Mouse (Mus musculus) thymus, adult 2 months (tissue): ENCODE results near the gene Casc4. TPM values are rescaled to one million over a fixed set of nuclear protein-coding genes. Genes with fewer than 3 reads are reported as not detected.

Source experiments
- DNase-seq: peaks from one replicate; pipeline ENCODE4 v3.0.0; 2021
- H3K27ac ChIP-seq: fragments of 200-500 bp; 2 replicates; pipeline ENCODE4 v1.5.1; 2012; ENCODE audit warnings: low read length, control low read depth; ENCODE audit not compliant: control insufficient read depth, insufficient read depth
- H3K27me3 ChIP-seq: fragments of 200-500 bp; 2 replicates; pipeline ENCODE4 v1.6.1; 2012; ENCODE audit warnings: mild to moderate bottlenecking, low read length, moderate library complexity, mixed read lengths; ENCODE audit not compliant: control insufficient read depth, insufficient read depth
- H3K36me3 ChIP-seq: fragments of 200-500 bp; 2 replicates; pipeline ENCODE4 v1.6.1; 2012; ENCODE audit warnings: mild to moderate bottlenecking, low read length, moderate library complexity; ENCODE audit not compliant: control insufficient read depth, insufficient read depth
- H3K4me1 ChIP-seq: fragments of 200-500 bp; replicated peaks from 2 replicates; pipeline ENCODE4 v1.6.1; 2012; ENCODE audit warnings: low read length; ENCODE audit not compliant: control insufficient read depth, insufficient read depth
- H3K4me3 ChIP-seq: fragments of 200-500 bp; 2 replicates; pipeline ENCODE4 v1.5.1; 2012; ENCODE audit warnings: mild to moderate bottlenecking, low read length, control low read depth, moderate library complexity; ENCODE audit not compliant: control insufficient read depth, insufficient read depth
- CTCF ChIP-seq: fragments of 200-500 bp; IDR thresholded peaks from 2 replicates; pipeline ENCODE4 v1.5.1; 2012; ENCODE audit warnings: mild to moderate bottlenecking, control low read depth, low read length, moderate library complexity, borderline replicate concordance; ENCODE audit not compliant: control insufficient read depth, poor library complexity, insufficient read depth; ENCODE audit errors: extremely low read depth
- POLR2A ChIP-seq: fragments of 200-500 bp; IDR thresholded peaks from 2 replicates; pipeline ENCODE4 v1.6.1; 2012; ENCODE audit warnings: mild to moderate bottlenecking, low read length, control low read depth, moderate library complexity; ENCODE audit not compliant: control insufficient read depth, poor library complexity, insufficient read depth; ENCODE audit errors: extremely low read depth
- WGBS: fragments of 180-500 bp; shearing (Covaris S2); methylation state at CpG from one replicate; pipeline ENCODE4 v1.1.7; 2018; 5-methylcytosine and 5-hydroxymethylcytosine counted together
- polyA plus RNA-seq: library from polyadenylated mRNA; depleted of rRNA; stranded (reverse); fragments of >200 nt; gene quantifications from 2 replicates; pipeline ENCODE4 v1.2.3, GENCODE M21; 2012; rRNA removed

The Casc4 gene
- polyA plus RNA-seq, 1 experiment, result 8.7 TPM

GRCm38 (mm10) chr2:121954971-121955656 lies 88.3 kb downstream of the Casc4 start:
- peak overlapping the region; percentile 90 for H3K4me3 ChIP-seq
- H3K27ac ChIP-seq, result no peak overlapping the region
- TF ChIP-seq CTCF, result no peak
- peaks cover 6% of the 10 kb centered on the region for H3K4me1 ChIP-seq
- H3K36me3 ChIP-seq, result no peaks in the 10 kb centered on the region
- no peaks in the 10 kb centered on the region for H3K27me3 ChIP-seq
- DNase-seq, result peak; percentile 3
- 35% methylated on average over 10 of the region's 10 CpGs for WGBS

DNA sequence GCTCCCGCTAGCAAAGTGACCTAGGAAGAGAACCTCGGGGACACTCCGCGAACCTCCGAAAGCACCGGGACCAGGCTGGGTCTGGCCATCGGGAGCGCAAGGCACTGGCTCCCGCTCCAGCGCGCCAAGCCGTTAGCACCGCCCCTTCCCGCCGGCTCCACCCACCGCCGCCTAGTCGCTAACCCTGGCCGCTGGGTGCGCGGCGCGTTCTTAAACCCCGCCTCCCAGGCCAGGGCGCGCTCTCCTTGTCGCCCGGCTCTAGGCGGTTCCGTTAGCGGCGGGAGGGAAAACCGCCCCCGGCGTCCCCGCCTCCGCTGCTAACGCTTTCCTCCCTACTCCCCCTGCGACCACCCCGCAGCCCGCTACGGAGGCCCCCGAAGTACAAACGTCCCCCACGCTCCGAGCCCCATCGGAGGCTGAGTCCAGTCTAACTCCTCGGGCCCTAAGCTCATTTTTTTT lies 89.0 kb downstream of the Casc4 start, which contains the start of the genes Ctdspl2 and Mageb3:
TSS of gene Ctdspl2 (plus strand) at position 237 of the 459 bp plus-strand sequence.
TSS of gene Mageb3 (minus strand) at position 328 of the 459 bp plus-strand sequence.
- H3K27ac ChIP-seq, result peak within 1 kb of the TSS; percentile 81
- DNase-seq, result peak; percentile 98
- H3K4me1 ChIP-seq, result peaks cover 6% of the 10 kb centered on the region
- peaks cover 3% of the 10 kb centered on the region; the same call in 1 of the 2 replicates for H3K36me3 ChIP-seq
- peak within 1 kb of the TSS; percentile 90 for H3K4me3 ChIP-seq
- TF ChIP-seq CTCF, result 0 out of 2 replicates have a peak, but pooled peaks have one; percentile 48
- no peak for TF ChIP-seq POLR2A
- no peaks in the 10 kb centered on the region for H3K27me3 ChIP-seq
- under 1% methylated on average over 48 of the region's 48 CpGs for WGBS

DNA sequence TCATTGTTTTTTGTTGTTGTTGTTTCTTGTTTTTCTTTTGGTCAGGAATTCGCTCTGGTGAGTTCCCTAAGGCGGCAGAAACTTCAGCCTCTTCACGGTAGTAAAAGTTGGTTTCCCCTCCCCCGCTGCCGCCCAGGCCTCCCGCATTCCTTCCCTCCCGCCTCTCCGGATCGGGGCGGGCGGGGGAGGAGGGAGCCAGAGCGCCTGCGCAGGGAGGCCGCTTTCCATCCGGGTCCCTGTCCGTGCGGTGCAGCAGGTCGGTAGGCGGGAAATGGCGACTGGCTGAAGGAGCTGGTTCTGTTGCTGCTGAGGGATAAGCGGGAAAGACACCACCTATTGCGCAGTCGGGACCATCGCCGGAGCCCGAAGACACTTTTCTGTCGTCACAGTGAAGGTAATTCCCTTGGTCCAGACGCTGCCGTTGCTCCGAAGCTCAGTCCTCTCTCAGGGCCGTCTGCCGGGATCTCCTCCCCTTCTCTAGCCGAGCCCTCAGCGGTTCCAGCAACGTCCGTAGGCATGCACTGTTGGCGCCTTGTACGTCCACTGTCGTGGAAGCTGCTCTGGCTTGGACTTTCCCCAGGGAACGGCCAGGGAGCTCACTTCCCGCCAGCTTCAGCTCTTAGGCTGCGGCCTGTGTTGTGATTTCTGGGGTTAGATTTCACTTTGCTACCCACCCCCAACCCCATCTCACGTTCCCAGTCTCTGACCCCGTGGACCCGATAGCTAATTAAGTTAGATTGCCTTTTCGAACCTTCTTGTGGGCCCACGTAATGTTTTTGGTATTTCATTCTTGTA lies 89.7 kb downstream of the Casc4 start:
- H3K27ac ChIP-seq, result peak overlapping the region; percentile 81
- H3K4me3 ChIP-seq, result peak overlapping the region; percentile 90
- no peaks in the 10 kb centered on the region for H3K27me3 ChIP-seq
- H3K4me1 ChIP-seq, result peaks cover 6% of the 10 kb centered on the region
- H3K36me3 ChIP-seq, result peaks cover 5% of the 10 kb centered on the region; the same call in 1 of the 2 replicates
- WGBS, result under 1% methylated on average over 47 of the region's 47 CpGs
- TF ChIP-seq CTCF (no peak), POLR2A (peak; percentile 37; the same call in 1 of the 2 replicates)
- peak; percentile 94 for DNase-seq

- Histone ChIP-seq H3K27me3 (no peaks in the 10 kb centered on the region), H3K4me3 (no peak overlapping the region), H3K27ac (no peak overlapping the region), H3K36me3 (peaks cover 5% of the 10 kb centered on the region; the same call in 1 of the 2 replicates), H3K4me1 (peaks cover 6% of the 10 kb centered on the region)
- TF ChIP-seq POLR2A, result no peak
- no peak for TF ChIP-seq CTCF
- no peak for DNase-seq
- WGBS, result 8% methylated on average over 8 of the region's 8 CpGs
These were observed 90.5 kb downstream of the Casc4 start for GRCm38 (mm10) chr2:121957216-121957792.

Other genes with a start within 250 kb of the Casc4 start
- gene Frmd5, start 59.9 kb upstream of the Casc4 start, polyA plus RNA-seq, result 1.4 and 8.8 TPM in 2 replicates
- 14.7 and 14.8 TPM in 2 replicates for gene Ctdspl2, start 89.0 kb downstream of the Casc4 start, polyA plus RNA-seq
- gene Mageb3, start 89.1 kb downstream of the Casc4 start, polyA plus RNA-seq, result 0.05 TPM in 1 of 2 replicates, not detected in the other
- gene Eif3j1, start 161.6 kb downstream of the Casc4 start, polyA plus RNA-seq, result 5.3 and 9.3 TPM in 2 replicates